Mouse (Mus musculus) forebrain, embryonic 14.5 days (tissue): ENCODE measurements around the gene Shc4. TPM values are rescaled to one million over a fixed set of nuclear protein-coding genes. Genes with fewer than 3 reads are reported as not detected.

Source experiments
- ATAC-seq: fragments of 200-750 bp; cut with Nextera tagmentation; 2 replicates; pipeline ENCODE4 v1.8.0; 2017; ENCODE audit warnings: mild to moderate bottlenecking, moderate library complexity
- DNase-seq: peaks from one replicate; pipeline ENCODE4 v3.0.0-alpha.2; 2015; ENCODE audit warnings: low spot score
- H3K27ac ChIP-seq: fragments of 300-500 bp; sonication (generic); 2 replicates; pipeline ENCODE4 v1.5.1; 2014; ENCODE audit warnings: low read depth, mild to moderate bottlenecking, control low read depth, low read length, moderate library complexity
- H3K27me3 ChIP-seq: fragments of 300-500 bp; sonication (generic); replicated peaks from 2 replicates; pipeline ENCODE4 v1.6.1; 2014; ENCODE audit warnings: low read length, control low read depth, mixed read lengths; ENCODE audit not compliant: control insufficient read depth, insufficient read depth
- H3K36me3 ChIP-seq: fragments of 300-500 bp; sonication (generic); 2 replicates; pipeline ENCODE4 v1.6.1; 2014; ENCODE audit warnings: low read length, control low read depth; ENCODE audit not compliant: control insufficient read depth, insufficient read depth
- H3K4me1 ChIP-seq: fragments of 300-500 bp; sonication (generic); 2 replicates; pipeline ENCODE4 v1.6.1; 2014; ENCODE audit warnings: antibody characterized with exemption, low read length, control low read depth; ENCODE audit not compliant: control insufficient read depth, insufficient read depth
- H3K4me2 ChIP-seq: fragments of 300-500 bp; sonication (generic); 2 replicates; pipeline ENCODE4 v1.6.1; 2014; ENCODE audit warnings: mild to moderate bottlenecking, control low read depth, low read length
- H3K4me3 ChIP-seq: fragments of 300-500 bp; sonication (generic); 2 replicates; pipeline ENCODE4 v1.5.1; 2014; ENCODE audit warnings: low read depth, low read length, control low read depth
- H3K9ac ChIP-seq: fragments of 300-500 bp; sonication (generic); 2 replicates; pipeline ENCODE4 v1.6.1; 2014; ENCODE audit warnings: mild to moderate bottlenecking, low read length, control low read depth, moderate library complexity
- H3K9me3 ChIP-seq: fragments of 300-500 bp; sonication (generic); replicated peaks from 2 replicates; pipeline ENCODE4 v1.6.1; 2016; ENCODE audit warnings: low read length, control low read depth, mixed read lengths; ENCODE audit not compliant: control insufficient read depth
- WGBS: fragments of 180-500 bp; shearing (Covaris S2); extraction: QIAGEN DNeasy Blood & Tissue Kit; methylation state at CpG from one replicate; pipeline ENCODE4 v1.1.7; 2014; 5-methylcytosine and 5-hydroxymethylcytosine counted together
- polyA plus RNA-seq: library from polyadenylated mRNA; unstranded; fragments of >200 nt; fragmentation: Nextera tagmentation; extraction: Ambion mirVana; gene quantifications from 2 replicates; pipeline ENCODE4 v1.2.1, GENCODE M21; 2014

Gene Shc4
- polyA plus RNA-seq, 1 experiment from 2014 or later: 0.66 TPM

GRCm38 (mm10) chr2:125672957-125673631 is 50.9 kb downstream of the Shc4 start, which contains the start of gene Eid1:
TSS of gene Eid1 (plus strand) at chr2:125673095.
- H3K4me1 ChIP-seq: peaks cover 8% of the 10 kb centered on the region; the same call in 1 of the 2 replicates
- no peaks in the 10 kb centered on the region for H3K9me3 ChIP-seq
- peak within 1 kb of the TSS; percentile 88 for H3K9ac ChIP-seq
- no peaks in the 10 kb centered on the region for H3K36me3 ChIP-seq
- H3K27me3 ChIP-seq: no peaks in the 10 kb centered on the region
- DNase-seq: peak; percentile 94
- WGBS: under 1% methylated on average over 73 of the region's 79 CpGs
- peak; percentile 95 for ATAC-seq
- peak within 1 kb of the TSS; percentile 59 for H3K4me2 ChIP-seq
- H3K4me3 ChIP-seq: peak within 1 kb of the TSS; percentile 77
- H3K27ac ChIP-seq: peak within 1 kb of the TSS; percentile 90

- Histone ChIP-seq H3K9me3 (no peaks in the 10 kb centered on the region), H3K4me1 (peaks cover 8% of the 10 kb centered on the region; the same call in 1 of the 2 replicates), H3K4me2 (peak overlapping the region; percentile 59), H3K27me3 (no peaks in the 10 kb centered on the region), H3K27ac (peak overlapping the region; percentile 90; the same call in 1 of the 2 replicates), H3K36me3 (no peaks in the 10 kb centered on the region), H3K9ac (peak overlapping the region; percentile 88), H3K4me3 (peak overlapping the region; percentile 77)
- WGBS: 38% methylated on average over 7 of the region's 20 CpGs
- no peak for DNase-seq
- no peak for ATAC-seq
Measured at GRCm38 (mm10) chr2:125672568-125672956, 51.4 kb downstream of the Shc4 start.

DNA sequence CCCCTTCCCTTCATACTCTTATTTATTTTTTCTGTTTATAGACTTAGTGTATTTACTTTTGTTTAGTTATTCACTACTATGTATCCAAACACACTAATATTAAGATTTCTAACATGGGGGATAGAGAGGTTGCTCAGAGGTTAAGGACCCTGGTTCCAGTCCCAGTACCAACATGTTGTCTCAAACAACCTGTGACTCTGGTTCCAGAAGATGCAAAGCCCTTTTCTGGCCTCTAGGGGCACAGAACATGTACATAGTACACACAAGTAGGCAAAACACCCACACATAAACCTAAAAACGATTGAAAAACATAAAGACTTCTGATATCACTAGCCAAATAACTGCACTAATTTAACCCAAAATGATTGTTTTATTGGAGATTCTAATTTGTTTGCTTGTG is 53.1 kb downstream of the Shc4 start:
- DNase-seq (peak; percentile 24), ATAC-seq (no peak)
- Histone ChIP-seq H3K36me3 (no peaks in the 10 kb centered on the region), H3K9ac (no peak overlapping the region), H3K27me3 (no peaks in the 10 kb centered on the region), H3K4me1 (peaks cover 8% of the 10 kb centered on the region; the same call in 1 of the 2 replicates), H3K4me2 (no peak overlapping the region), H3K4me3 (no peak overlapping the region), H3K9me3 (no peaks in the 10 kb centered on the region), H3K27ac (no peak overlapping the region)
- 54% methylated on average over 1 of the region's 1 CpGs for WGBS

- Histone ChIP-seq H3K9me3 (no peaks in the 10 kb centered on the region), H3K9ac (no peak overlapping the region), H3K4me3 (no peak overlapping the region), H3K27ac (no peak overlapping the region), H3K27me3 (no peaks in the 10 kb centered on the region), H3K36me3 (no peaks in the 10 kb centered on the region), H3K4me2 (no peak overlapping the region), H3K4me1 (no peaks in the 10 kb centered on the region)
- ATAC-seq (no peak), DNase-seq (no peak)
- WGBS: 91% methylated on average over 7 of the region's 7 CpGs
Measured at GRCm38 (mm10) chr2:125667721-125668120, 56.2 kb downstream of the Shc4 start.

GRCm38 (mm10) chr2:125667184-125667583 is 56.8 kb downstream of the Shc4 start:
- H3K27ac ChIP-seq: no peak overlapping the region
- ATAC-seq (no peak), DNase-seq (no peak)
- H3K4me3 ChIP-seq: no peak overlapping the region
- 85% methylated on average over 5 of the region's 5 CpGs for WGBS
- no peaks in the 10 kb centered on the region for H3K4me1 ChIP-seq
- no peak overlapping the region for H3K9ac ChIP-seq
- no peak overlapping the region for H3K4me2 ChIP-seq
- H3K36me3 ChIP-seq: no peaks in the 10 kb centered on the region
- no peaks in the 10 kb centered on the region for H3K9me3 ChIP-seq
- H3K27me3 ChIP-seq: no peaks in the 10 kb centered on the region

DNA sequence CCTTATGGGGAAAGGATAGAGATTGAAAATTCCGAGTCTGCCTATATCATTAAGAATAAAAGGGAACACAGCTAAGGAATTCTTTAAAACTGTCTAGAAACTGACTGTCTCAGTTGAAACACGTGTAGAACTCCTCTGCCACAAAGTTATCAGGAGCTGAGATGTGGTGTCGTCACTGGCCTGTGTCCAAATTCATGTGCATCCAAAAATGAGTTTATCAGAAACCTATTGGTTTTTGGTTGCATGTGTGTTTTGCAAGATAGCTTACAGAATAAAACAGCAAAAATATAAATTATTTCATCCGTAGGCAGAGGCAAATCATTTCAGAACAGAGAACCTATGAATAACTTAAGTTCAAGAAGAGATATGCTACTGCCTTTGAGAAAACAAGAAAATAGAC is 57.3 kb downstream of the Shc4 start:
- DNase-seq: no peak
- Histone ChIP-seq H3K36me3 (no peaks in the 10 kb centered on the region), H3K9me3 (no peaks in the 10 kb centered on the region), H3K9ac (no peak overlapping the region), H3K4me3 (no peak overlapping the region), H3K4me2 (no peak overlapping the region), H3K4me1 (no peaks in the 10 kb centered on the region), H3K27ac (no peak overlapping the region), H3K27me3 (no peaks in the 10 kb centered on the region)
- no peak for ATAC-seq
- WGBS: 81% methylated on average over 4 of the region's 4 CpGs

GRCm38 (mm10) chr2:125665909-125666308 is 58.0 kb downstream of the Shc4 start:
- no peak for DNase-seq
- no peaks in the 10 kb centered on the region for H3K4me1 ChIP-seq
- H3K9ac ChIP-seq: no peak overlapping the region
- no peak for ATAC-seq
- no peaks in the 10 kb centered on the region for H3K9me3 ChIP-seq
- 88% methylated on average over 4 of the region's 4 CpGs for WGBS
- no peaks in the 10 kb centered on the region for H3K36me3 ChIP-seq
- no peak overlapping the region for H3K4me3 ChIP-seq
- H3K27ac ChIP-seq: no peak overlapping the region
- no peak overlapping the region for H3K4me2 ChIP-seq
- no peaks in the 10 kb centered on the region for H3K27me3 ChIP-seq

DNA sequence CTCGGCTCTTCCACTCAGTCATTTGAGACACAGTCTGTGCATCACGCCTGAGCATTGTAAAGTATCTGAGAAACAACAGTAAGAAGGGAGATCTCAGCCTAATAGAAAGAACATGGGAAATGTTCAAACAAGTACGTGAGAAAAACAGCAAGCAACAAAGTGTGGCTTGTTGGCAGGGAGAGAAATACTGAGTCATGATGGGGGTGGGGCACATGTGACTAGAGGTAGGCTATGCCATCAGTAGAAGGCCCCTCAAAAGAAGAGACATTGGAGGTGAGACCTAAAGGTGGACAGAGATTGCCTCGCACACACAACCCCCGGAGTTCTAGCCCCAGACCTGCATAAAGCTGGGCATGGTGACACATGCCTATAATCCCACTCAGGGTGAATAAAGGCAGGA is 58.7 kb downstream of the Shc4 start:
- DNase-seq (no peak), ATAC-seq (no peak)
- Histone ChIP-seq H3K36me3 (no peaks in the 10 kb centered on the region), H3K27ac (no peak overlapping the region), H3K4me2 (no peak overlapping the region), H3K27me3 (no peaks in the 10 kb centered on the region), H3K9ac (no peak overlapping the region), H3K4me3 (no peak overlapping the region), H3K9me3 (no peaks in the 10 kb centered on the region), H3K4me1 (no peaks in the 10 kb centered on the region)
- 80% methylated on average over 5 of the region's 5 CpGs for WGBS

DNA sequence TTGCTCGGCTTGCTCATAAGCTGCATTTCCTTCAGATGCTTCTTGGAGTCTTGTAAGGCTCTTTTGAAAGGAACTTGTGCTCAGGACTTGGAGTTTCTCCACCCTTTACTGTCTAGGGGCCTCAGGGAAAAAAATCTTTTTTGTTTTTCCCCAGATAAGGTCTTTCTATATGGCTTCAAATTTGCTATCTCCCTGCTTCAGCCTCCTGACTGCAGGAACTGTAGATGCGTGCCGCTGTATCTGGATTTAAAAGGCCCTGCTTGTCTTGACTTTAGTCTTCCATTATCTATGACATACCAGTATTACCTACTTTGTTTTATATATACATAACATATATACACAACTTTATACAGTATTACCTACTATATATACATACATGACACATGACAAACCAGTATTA is 61.4 kb downstream of the Shc4 start:
- no peak overlapping the region for H3K4me2 ChIP-seq
- no peak overlapping the region for H3K27ac ChIP-seq
- no peaks in the 10 kb centered on the region for H3K4me1 ChIP-seq
- ATAC-seq: no peak
- H3K9me3 ChIP-seq: no peaks in the 10 kb centered on the region
- 94% methylated on average over 3 of the region's 3 CpGs for WGBS
- no peak for DNase-seq
- no peaks in the 10 kb centered on the region for H3K27me3 ChIP-seq
- no peaks in the 10 kb centered on the region for H3K36me3 ChIP-seq
- H3K4me3 ChIP-seq: no peak overlapping the region
- no peak overlapping the region for H3K9ac ChIP-seq
